Mouse (Mus musculus) heart, postnatal 0 days (tissue): ENCODE results near the gene Il15.

Experiments
- CTCF ChIP-seq: IDR thresholded peaks from 2 replicates; pipeline ENCODE4 v1.5.1; 2016; ENCODE audit warnings: antibody characterized with exemption, control low read depth, low read depth
- EP300 ChIP-seq: IDR thresholded peaks from 2 replicates; pipeline ENCODE4 v1.6.1; 2016; ENCODE audit warnings: antibody characterized with exemption, low read depth

GRCm38 (mm10) chr8:82361061-82361460, 42.0 kb downstream of the Il15 start:
- no peak for TF ChIP-seq EP300
- no peak for TF ChIP-seq CTCF
